Mouse (Mus musculus) layer of hippocampus, adult 8-10 months (tissue): ENCODE results near the gene AL731706.2. TPM values are rescaled to one million over a fixed set of nuclear protein-coding genes. Genes with fewer than 3 reads are reported as not detected.
A peak's percentile ranks its signal among the peaks of the same experiment; 100 is the strongest.
"Not testable (repeated sequence)": the region's sequence is repeated elsewhere in the genome, so short reads cannot be mapped to it uniquely, and the experiment has no call there.

Experiments
- DNase-seq, 2 experiments: peaks; one replicate each; pipeline ENCODE4 v3.0.0; 2022; ENCODE audit warnings: low spot score in 2 of 2
- total RNA-seq, 4 experiments: library from RNA; stranded (reverse); gene quantifications; 2 replicates each; pipeline ENCODE4 v1.2.4; 2022

The AL731706.2 gene
- total RNA-seq, result 10 to 100 TPM; 16.3 to 41.4 (median 30.2) TPM

GRCm38 (mm10) chr2:136885579-136885978 is at the start of gene AL731706.2:
Gene AL731706.2, minus strand, starts transcription at chr2:136885679.
- DNase-seq, result no peak

- DNase-seq, result peak; percentile 12 to 14
Measured at GRCm38 (mm10) chr2:136921003-136921408, 35.5 kb upstream of the AL731706.2 start.

- no peak for DNase-seq
Measured at GRCm38 (mm10) chr2:136920257-136920993, 34.9 kb upstream of the AL731706.2 start.

DNA sequence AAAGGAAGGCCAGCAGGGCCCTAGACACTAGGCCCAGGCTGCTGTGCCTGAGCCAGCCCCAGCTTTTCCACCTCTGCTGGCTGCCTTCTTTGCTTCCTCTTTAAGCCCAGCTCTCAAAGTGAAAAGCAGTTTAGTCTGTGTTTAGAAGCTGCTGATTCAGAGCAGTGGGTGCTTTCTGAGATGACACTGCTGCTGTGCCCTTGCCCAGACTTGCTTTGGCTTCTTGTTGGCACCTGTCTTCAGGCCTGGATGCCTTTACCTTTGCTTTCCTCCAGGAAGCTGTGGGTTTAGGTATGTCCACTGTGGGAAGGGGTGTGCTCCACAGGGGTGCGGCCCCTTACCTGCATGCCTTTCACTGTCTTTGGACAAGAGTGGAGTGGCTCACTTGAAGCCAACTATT is 34.0 kb upstream of the AL731706.2 start:
- no peak for DNase-seq

DNA sequence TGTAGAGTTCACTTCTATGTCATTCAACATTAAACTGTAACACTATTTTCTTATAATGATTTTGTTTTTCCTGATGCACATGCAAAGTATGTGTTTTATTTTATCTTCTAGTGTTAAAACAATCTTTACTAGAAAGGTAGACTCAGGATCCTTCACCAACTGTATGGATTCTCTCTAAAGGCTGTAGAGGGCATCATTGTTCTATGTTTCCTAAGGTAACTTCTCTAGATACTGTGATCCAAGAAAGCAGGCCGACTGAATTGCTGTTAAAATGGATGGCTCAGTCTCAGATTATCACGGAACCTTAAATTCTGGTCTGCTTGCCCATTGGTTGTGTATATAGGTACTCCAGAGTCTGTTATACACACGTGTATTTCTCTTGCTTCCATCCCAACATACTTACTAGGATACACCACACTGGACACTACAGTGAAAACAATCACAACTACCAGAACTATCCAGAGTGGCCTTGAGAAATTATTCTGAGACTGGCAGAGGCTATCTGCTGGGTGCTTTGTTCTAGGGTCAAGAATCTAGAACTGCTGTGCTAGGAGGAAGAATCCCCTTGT is 28.9 kb upstream of the AL731706.2 start:
- no peak for DNase-seq

- no peak for DNase-seq
Measured at GRCm38 (mm10) chr2:136913021-136913420, 27.5 kb upstream of the AL731706.2 start.

GRCm38 (mm10) chr2:136911958-136912411 is 26.5 kb upstream of the AL731706.2 start:
- DNase-seq, result no peak

DNA sequence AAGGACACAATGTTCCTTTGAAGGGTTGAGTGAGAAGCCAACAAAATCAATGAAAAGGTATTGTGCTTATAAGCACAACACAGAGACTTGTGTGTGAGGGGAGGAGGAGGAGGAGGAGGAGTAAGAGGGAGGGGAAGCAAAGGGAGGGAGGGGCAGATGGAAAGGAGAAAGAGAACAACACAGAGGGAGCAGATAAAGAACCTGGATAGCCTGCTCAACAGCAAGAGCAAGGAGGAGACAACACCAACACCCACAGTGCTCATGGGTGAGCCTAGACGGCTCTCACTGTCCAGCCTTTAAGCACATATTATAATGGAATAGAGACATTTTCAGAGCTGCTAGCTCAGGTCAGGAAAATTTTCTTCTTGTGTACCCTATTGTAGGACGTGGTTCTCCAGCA is 23.8 kb upstream of the AL731706.2 start:
- DNase-seq, result no peak

DNA sequence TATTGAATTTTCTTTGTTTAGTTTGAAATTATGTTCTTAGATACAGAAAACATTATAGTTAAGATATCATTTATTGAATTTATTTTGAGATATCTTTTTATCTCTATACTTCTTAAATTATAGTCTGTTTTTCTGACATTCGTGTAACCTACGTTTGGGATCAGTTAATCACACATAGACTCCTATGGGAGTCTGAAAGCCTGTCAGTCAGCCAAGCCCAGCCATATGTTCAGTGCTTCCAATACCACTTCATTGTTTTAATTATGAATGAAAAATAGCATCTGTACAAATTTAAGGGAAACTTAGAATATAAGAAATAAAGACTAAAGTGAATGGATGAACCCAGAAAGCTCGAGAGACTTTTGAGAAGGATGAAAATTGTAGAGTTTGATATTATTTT is 23.1 kb upstream of the AL731706.2 start:
- no peak for DNase-seq

GRCm38 (mm10) chr2:136896131-136896530 is 10.7 kb upstream of the AL731706.2 start:
- no peak for DNase-seq

GRCm38 (mm10) chr2:136894494-136894893 is 9.0 kb upstream of the AL731706.2 start:
- DNase-seq, result no peak

DNA sequence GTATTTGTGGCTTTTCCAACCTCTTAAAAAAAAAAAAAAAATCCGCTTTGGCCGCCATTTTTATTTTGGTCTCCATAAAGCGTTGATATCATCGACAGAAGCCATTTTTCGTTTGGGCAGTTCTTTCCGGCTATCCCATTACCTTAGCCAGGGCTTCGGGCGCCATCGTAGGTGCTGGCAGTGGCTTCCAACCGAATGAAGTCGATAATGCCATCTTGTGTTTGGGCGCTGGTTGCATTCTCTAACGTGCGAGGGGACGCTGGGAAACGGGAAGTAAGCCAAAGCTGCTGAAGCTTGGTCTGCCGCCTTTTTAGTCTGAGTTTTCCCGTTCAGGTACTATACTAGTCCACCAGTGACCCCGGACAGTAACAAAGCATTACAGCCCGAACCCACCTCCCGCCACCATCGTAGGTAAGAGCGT is 6.5 kb upstream of the AL731706.2 start:
- peak; percentile 98 to 99 for DNase-seq

DNA sequence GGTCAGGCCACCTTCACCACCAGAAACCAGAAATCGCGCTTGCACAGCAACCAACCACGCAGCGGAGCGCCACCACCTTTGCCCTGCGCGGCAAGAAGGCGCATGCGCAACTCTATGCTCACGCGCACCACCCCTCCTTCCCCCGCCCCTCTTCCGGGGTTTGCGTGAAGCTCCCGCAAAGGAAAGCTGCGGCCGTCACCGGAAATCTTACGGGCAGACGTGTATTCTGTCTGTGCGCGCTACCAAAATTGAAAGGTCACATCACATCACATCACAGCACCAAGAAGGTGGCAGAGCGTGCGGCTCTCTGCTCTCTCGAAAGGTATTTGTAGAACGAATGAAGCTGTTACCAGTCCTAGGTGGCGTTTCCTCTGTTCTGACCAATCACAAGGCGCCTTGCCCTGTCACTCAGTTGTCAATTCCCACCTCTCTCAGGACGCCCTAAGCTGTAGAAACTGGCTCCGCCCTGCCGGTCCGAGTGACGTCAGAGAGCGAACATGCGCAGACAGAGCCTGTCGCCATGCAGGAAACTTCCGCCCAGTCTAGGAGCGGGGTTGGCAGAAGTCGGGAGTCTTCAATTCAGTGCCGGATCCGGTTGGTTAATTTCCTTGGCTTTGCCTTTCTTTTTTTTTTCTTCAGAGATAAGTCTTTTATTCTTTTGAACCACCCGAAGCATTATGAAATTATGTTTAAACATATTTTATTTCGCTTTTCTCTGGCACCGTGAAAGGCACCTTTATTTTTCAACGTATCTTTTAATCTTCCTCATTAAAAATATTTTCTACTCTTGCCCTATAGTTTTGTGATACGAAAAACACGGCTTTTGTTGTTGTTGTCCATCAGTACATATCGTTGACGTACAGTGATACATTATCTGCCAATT is 5.8 kb upstream of the AL731706.2 start, which contains the start of the genes Slx4ip, AL731706.1 and Mkks:
Gene Slx4ip, plus strand, starts transcription at position 151 of the 883 bp plus-strand sequence.
Gene AL731706.1, minus strand, starts transcription at position 322 of the 883 bp plus-strand sequence.
Gene Mkks, minus strand, starts transcription at position 322 of the 883 bp plus-strand sequence.
- DNase-seq, result peak; percentile 99

DNA sequence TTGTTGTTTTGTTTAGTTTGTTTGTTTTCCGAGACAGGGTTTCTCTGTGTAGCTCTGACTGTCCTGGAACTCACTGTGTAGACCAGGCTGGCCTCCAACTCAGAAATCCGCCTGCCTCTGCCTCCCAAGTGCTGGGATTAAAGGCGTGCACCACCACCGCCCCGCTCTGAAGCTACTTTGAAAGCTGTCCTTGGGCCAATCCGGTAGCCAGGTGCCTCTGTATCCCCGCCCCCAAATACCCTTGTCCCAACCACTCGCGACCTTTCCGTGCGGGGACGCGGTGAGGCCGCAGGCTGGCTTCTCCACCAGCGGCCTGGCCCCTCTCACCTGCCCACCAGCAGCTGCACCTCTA is 5.2 kb upstream of the AL731706.2 start:
- DNase-seq, result not testable (repeated sequence)

DNA sequence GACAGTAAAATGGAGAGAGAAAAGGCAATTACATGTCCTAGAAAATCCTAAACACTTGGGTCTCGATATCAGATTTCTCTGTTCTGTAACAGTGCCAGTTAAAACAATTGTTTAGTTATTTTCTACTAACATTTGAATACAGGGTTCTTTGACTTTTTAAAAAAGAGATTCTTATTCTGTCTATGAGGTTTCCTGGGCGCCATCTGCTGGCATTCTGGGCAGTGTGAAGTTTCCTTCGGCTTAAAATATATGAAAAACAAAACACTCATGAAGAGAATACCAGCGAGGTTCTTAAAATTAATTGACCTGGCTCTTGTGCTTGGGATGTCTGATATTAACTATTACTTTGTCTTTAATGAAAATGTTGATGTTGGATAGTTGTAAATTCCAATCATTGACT is 1.4 kb upstream of the AL731706.2 start:
- peak in 1 of 2 experiments; percentile 44 for DNase-seq

DNA sequence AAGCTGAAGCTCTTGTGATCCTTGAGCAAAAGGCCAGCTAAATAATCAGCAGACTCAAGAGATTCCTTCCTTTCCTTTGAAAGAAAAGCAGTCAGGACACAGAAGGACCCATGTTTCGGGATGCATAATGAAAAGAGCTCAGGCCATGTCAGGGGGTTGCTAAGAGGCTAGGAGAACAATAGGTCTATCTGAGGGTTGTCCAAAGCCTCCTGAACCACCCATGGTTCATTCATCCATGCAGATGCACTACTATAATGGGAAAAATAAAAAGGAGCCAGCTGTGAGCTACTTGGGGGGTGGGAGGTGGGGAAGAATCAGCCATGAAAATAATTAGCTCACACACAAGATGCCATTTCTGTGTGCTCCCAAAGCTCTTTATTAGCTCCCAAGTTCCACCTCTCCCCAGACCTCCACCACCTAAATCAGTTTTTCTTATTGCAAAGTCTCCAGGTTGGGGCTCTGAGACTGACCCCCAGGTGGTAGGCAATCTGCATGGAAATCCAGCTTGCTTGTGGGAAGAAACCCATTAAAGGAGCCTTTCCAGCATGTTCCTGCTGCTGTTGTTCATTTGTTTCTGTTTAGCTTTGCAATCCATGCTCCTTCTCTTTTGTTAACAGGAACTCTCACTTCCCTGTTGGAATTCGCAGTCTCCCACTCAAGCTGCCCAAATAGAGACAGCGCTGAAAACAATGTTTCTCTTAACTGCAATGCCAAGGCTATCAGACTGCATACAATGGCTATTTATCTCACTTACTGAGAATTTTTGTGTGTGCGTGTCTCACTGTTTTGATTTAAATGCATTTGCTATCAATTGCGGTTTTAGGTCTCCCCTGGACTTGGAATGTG is 30.7 kb downstream of the AL731706.2 start:
- DNase-seq, result no peak

DNA sequence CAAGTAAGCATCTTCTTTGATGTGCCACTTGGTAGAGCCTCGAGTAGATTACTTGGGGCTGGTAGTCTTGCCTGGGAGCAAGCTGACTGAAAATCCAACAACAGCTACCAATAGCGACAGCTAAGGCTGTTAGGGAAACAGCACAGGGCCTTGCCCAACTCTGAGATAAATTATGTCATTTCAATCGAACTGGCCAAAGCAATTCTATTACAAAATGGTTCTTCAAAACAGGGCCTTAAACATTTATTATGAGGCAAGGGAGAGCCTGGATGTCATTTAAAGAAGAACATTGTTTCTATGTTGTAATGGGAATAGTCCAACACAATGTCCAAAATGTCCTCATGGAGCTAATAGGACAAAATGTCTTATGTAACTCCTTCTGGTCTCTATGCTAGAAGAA is 35.1 kb downstream of the AL731706.2 start:
- DNase-seq, result no peak

DNA sequence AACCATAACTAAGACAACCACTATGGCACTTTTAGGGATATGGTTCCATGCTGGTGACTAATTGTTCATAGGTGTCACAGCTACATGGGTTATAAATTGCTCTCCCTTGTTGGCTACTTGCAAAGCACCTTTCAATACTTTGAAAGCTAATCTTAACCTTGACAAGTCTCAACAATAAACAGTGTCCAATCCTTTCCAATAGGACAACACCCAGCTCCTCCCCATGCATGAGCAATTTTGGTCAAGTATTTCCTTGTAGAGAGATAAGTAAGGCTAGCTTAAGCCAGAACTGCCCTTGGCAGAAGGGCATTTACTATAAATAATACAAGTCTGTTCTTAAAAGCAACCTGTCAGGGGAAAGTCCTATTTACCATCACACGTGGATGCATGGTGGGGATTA is 47.5 kb downstream of the AL731706.2 start:
- no peak for DNase-seq

- DNase-seq, result no peak
Measured at GRCm38 (mm10) chr2:136835882-136836281, 49.6 kb downstream of the AL731706.2 start.
